Mouse (Mus musculus): ENCODE data around the gene Dohh. TPM values are rescaled to one million over a fixed set of nuclear protein-coding genes. Genes with fewer than 3 reads are reported as not detected.

Gene Dohh
- not detected for polyA plus RNA-seq (2014; fragmentation: Illumina TruSeq; extraction: RNeasy Lipid Tissue Mini Kit (QIAGEN cat#74804); ENCODE audit: low read depth, low replicate concordance)

GRCm38 (mm10) chr10:81383802-81384604 is at the start of gene Dohh, which contains the start of gene Gm48551:
Gene Dohh (plus strand): TSS chr10:81384428.
Gene Gm48551 (plus strand): TSS chr10:81384466.

GRCm38 (mm10) chr10:81342686-81343505 is 41.3 kb upstream of the Dohh start, which contains the start of gene Gipc3:
Gene Gipc3 (minus strand): TSS chr10:81343266.

GRCm38 (mm10) chr10:81350351-81351063 is 33.7 kb upstream of the Dohh start, which contains the start of gene Hmg20b:
Gene Hmg20b (minus strand): TSS chr10:81350480.

GRCm38 (mm10) chr10:81356991-81357844 is 27.0 kb upstream of the Dohh start, which contains the start of gene Mfsd12:
Gene Mfsd12 (plus strand): TSS chr10:81357491.

GRCm38 (mm10) chr10:81365672-81366476 is 18.4 kb upstream of the Dohh start, which contains the start of gene 4930404N11Rik:
Gene 4930404N11Rik (minus strand): TSS chr10:81365816.

GRCm38 (mm10) chr10:81377793-81378552 is 6.3 kb upstream of the Dohh start, which contains the start of gene Fzr1:
Gene Fzr1 (minus strand): TSS chr10:81378516.

GRCm38 (mm10) chr10:81388505-81389055 is 4.4 kb downstream of the Dohh start, which contains the start of gene Gm48552:
Gene Gm48552 (plus strand): TSS chr10:81389005.

GRCm38 (mm10) chr10:81392781-81393185 is 8.6 kb downstream of the Dohh start, which contains the start of gene Smim24:
Gene Smim24 (plus strand): TSS chr10:81393051.

Other genes starting within 250 kb of the Dohh start
- gene Zbtb7a, start 249.2 kb upstream of the Dohh start, polyA plus RNA-seq (2014; fragmentation: Illumina TruSeq; extraction: RNeasy Lipid Tissue Mini Kit (QIAGEN cat#74804); ENCODE audit: low read depth, low replicate concordance), result 1.8 TPM
- gene Pias4, start 216.5 kb upstream of the Dohh start, polyA plus RNA-seq (2014; fragmentation: Illumina TruSeq; extraction: RNeasy Lipid Tissue Mini Kit (QIAGEN cat#74804); ENCODE audit: low read depth, low replicate concordance), result 0.78 TPM
- gene Eef2, start 207.8 kb upstream of the Dohh start, polyA plus RNA-seq (2014; fragmentation: Illumina TruSeq; extraction: RNeasy Lipid Tissue Mini Kit (QIAGEN cat#74804); ENCODE audit: low read depth, low replicate concordance), result 18.1 TPM
- gene Dapk3, start 201.4 kb upstream of the Dohh start, polyA plus RNA-seq (2014; fragmentation: Illumina TruSeq; extraction: RNeasy Lipid Tissue Mini Kit (QIAGEN cat#74804); ENCODE audit: low read depth, low replicate concordance), result not detected
- gene 4930442H23Rik, start 200.6 kb upstream of the Dohh start, polyA plus RNA-seq (2014; fragmentation: Illumina TruSeq; extraction: RNeasy Lipid Tissue Mini Kit (QIAGEN cat#74804); ENCODE audit: low read depth, low replicate concordance), result 0.28 TPM
- not detected for gene Nmrk2, start 182.4 kb upstream of the Dohh start, polyA plus RNA-seq (2014; fragmentation: Illumina TruSeq; extraction: RNeasy Lipid Tissue Mini Kit (QIAGEN cat#74804); ENCODE audit: low read depth, low replicate concordance)
- 0.06 TPM for gene Atcay, start 153.6 kb upstream of the Dohh start, polyA plus RNA-seq (2014; fragmentation: Illumina TruSeq; extraction: RNeasy Lipid Tissue Mini Kit (QIAGEN cat#74804); ENCODE audit: low read depth, low replicate concordance)
- 0.76 TPM for gene Zfr2, start 151.3 kb upstream of the Dohh start, polyA plus RNA-seq (2014; fragmentation: Illumina TruSeq; extraction: RNeasy Lipid Tissue Mini Kit (QIAGEN cat#74804); ENCODE audit: low read depth, low replicate concordance)
- gene Matk, start 131.5 kb upstream of the Dohh start, polyA plus RNA-seq (2014; fragmentation: Illumina TruSeq; extraction: RNeasy Lipid Tissue Mini Kit (QIAGEN cat#74804); ENCODE audit: low read depth, low replicate concordance), result not detected
- gene Mrpl54, start 117.5 kb upstream of the Dohh start, polyA plus RNA-seq (2014; fragmentation: Illumina TruSeq; extraction: RNeasy Lipid Tissue Mini Kit (QIAGEN cat#74804); ENCODE audit: low read depth, low replicate concordance), result 6.4 TPM
- gene Apba3, start 117.5 kb upstream of the Dohh start, polyA plus RNA-seq (2014; fragmentation: Illumina TruSeq; extraction: RNeasy Lipid Tissue Mini Kit (QIAGEN cat#74804); ENCODE audit: low read depth, low replicate concordance), result 4.4 TPM
- gene Tjp3, start 92.8 kb upstream of the Dohh start, polyA plus RNA-seq (2014; fragmentation: Illumina TruSeq; extraction: RNeasy Lipid Tissue Mini Kit (QIAGEN cat#74804); ENCODE audit: low read depth, low replicate concordance), result not detected
- gene Pip5k1c, start 91.5 kb upstream of the Dohh start, polyA plus RNA-seq (2014; fragmentation: Illumina TruSeq; extraction: RNeasy Lipid Tissue Mini Kit (QIAGEN cat#74804); ENCODE audit: low read depth, low replicate concordance), result 0.67 TPM
- 0.14 TPM for gene Cactin, start 63.3 kb upstream of the Dohh start, polyA plus RNA-seq (2014; fragmentation: Illumina TruSeq; extraction: RNeasy Lipid Tissue Mini Kit (QIAGEN cat#74804); ENCODE audit: low read depth, low replicate concordance)
- not detected for gene Tbxa2r, start 55.7 kb upstream of the Dohh start, polyA plus RNA-seq (2014; fragmentation: Illumina TruSeq; extraction: RNeasy Lipid Tissue Mini Kit (QIAGEN cat#74804); ENCODE audit: low read depth, low replicate concordance)
- gene Gipc3, start 41.2 kb upstream of the Dohh start, polyA plus RNA-seq (2014; fragmentation: Illumina TruSeq; extraction: RNeasy Lipid Tissue Mini Kit (QIAGEN cat#74804); ENCODE audit: low read depth, low replicate concordance), result 0.11 TPM
- gene Hmg20b, start 33.9 kb upstream of the Dohh start, polyA plus RNA-seq (2014; fragmentation: Illumina TruSeq; extraction: RNeasy Lipid Tissue Mini Kit (QIAGEN cat#74804); ENCODE audit: low read depth, low replicate concordance), result 2.9 TPM
- 0.90 TPM for gene Mfsd12, start 26.9 kb upstream of the Dohh start, polyA plus RNA-seq (2014; fragmentation: Illumina TruSeq; extraction: RNeasy Lipid Tissue Mini Kit (QIAGEN cat#74804); ENCODE audit: low read depth, low replicate concordance)
- not detected for gene 4930404N11Rik, start 18.6 kb upstream of the Dohh start, polyA plus RNA-seq (2014; fragmentation: Illumina TruSeq; extraction: RNeasy Lipid Tissue Mini Kit (QIAGEN cat#74804); ENCODE audit: low read depth, low replicate concordance)
- gene Fzr1, start 5.9 kb upstream of the Dohh start, polyA plus RNA-seq (2014; fragmentation: Illumina TruSeq; extraction: RNeasy Lipid Tissue Mini Kit (QIAGEN cat#74804); ENCODE audit: low read depth, low replicate concordance), result 1.1 TPM
- 0.20 TPM for gene Gm48551, start within 50 bp of the Dohh start, polyA plus RNA-seq (2014; fragmentation: Illumina TruSeq; extraction: RNeasy Lipid Tissue Mini Kit (QIAGEN cat#74804); ENCODE audit: low read depth, low replicate concordance)
- gene Gm48552, start 4.6 kb downstream of the Dohh start, polyA plus RNA-seq (2014; fragmentation: Illumina TruSeq; extraction: RNeasy Lipid Tissue Mini Kit (QIAGEN cat#74804); ENCODE audit: low read depth, low replicate concordance), result not detected
- 273 TPM for gene Smim24, start 8.6 kb downstream of the Dohh start, polyA plus RNA-seq (2014; fragmentation: Illumina TruSeq; extraction: RNeasy Lipid Tissue Mini Kit (QIAGEN cat#74804); ENCODE audit: low read depth, low replicate concordance)
- 3.2 TPM for gene Nfic, start 71.2 kb downstream of the Dohh start, polyA plus RNA-seq (2014; fragmentation: Illumina TruSeq; extraction: RNeasy Lipid Tissue Mini Kit (QIAGEN cat#74804); ENCODE audit: low read depth, low replicate concordance)
- 4.3 TPM for gene Celf5, start 98.3 kb downstream of the Dohh start, polyA plus RNA-seq (2014; fragmentation: Illumina TruSeq; extraction: RNeasy Lipid Tissue Mini Kit (QIAGEN cat#74804); ENCODE audit: low read depth, low replicate concordance)
- gene Ncln, start 112.0 kb downstream of the Dohh start, polyA plus RNA-seq (2014; fragmentation: Illumina TruSeq; extraction: RNeasy Lipid Tissue Mini Kit (QIAGEN cat#74804); ENCODE audit: low read depth, low replicate concordance), result not detected
- not detected for gene S1pr4, start 115.7 kb downstream of the Dohh start, polyA plus RNA-seq (2014; fragmentation: Illumina TruSeq; extraction: RNeasy Lipid Tissue Mini Kit (QIAGEN cat#74804); ENCODE audit: low read depth, low replicate concordance)
- not detected for gene Gna15, start 139.8 kb downstream of the Dohh start, polyA plus RNA-seq (2014; fragmentation: Illumina TruSeq; extraction: RNeasy Lipid Tissue Mini Kit (QIAGEN cat#74804); ENCODE audit: low read depth, low replicate concordance)
- gene Gna11, start 160.8 kb downstream of the Dohh start, polyA plus RNA-seq (2014; fragmentation: Illumina TruSeq; extraction: RNeasy Lipid Tissue Mini Kit (QIAGEN cat#74804); ENCODE audit: low read depth, low replicate concordance), result 1.9 TPM
- gene Aes, start 175.1 kb downstream of the Dohh start, polyA plus RNA-seq (2014; fragmentation: Illumina TruSeq; extraction: RNeasy Lipid Tissue Mini Kit (QIAGEN cat#74804); ENCODE audit: low read depth, low replicate concordance), result 4.5 TPM
- gene Tle2, start 190.1 kb downstream of the Dohh start, polyA plus RNA-seq (2014; fragmentation: Illumina TruSeq; extraction: RNeasy Lipid Tissue Mini Kit (QIAGEN cat#74804); ENCODE audit: low read depth, low replicate concordance), result 1.5 TPM
- 0.90 TPM for gene Tle6, start 216.6 kb downstream of the Dohh start, polyA plus RNA-seq (2014; fragmentation: Illumina TruSeq; extraction: RNeasy Lipid Tissue Mini Kit (QIAGEN cat#74804); ENCODE audit: low read depth, low replicate concordance)
- 0.90 TPM for gene BC025920, start 221.8 kb downstream of the Dohh start, polyA plus RNA-seq (2014; fragmentation: Illumina TruSeq; extraction: RNeasy Lipid Tissue Mini Kit (QIAGEN cat#74804); ENCODE audit: low read depth, low replicate concordance)
- not detected for gene Sirt6, start 243.4 kb downstream of the Dohh start, polyA plus RNA-seq (2014; fragmentation: Illumina TruSeq; extraction: RNeasy Lipid Tissue Mini Kit (QIAGEN cat#74804); ENCODE audit: low read depth, low replicate concordance)
- gene Ankrd24, start 244.1 kb downstream of the Dohh start, polyA plus RNA-seq (2014; fragmentation: Illumina TruSeq; extraction: RNeasy Lipid Tissue Mini Kit (QIAGEN cat#74804); ENCODE audit: low read depth, low replicate concordance), result 1.0 TPM

Data from testis, adult 10 weeks (tissue).